Mouse (Mus musculus) liver, postnatal 0 days (tissue): ENCODE measurements at regions not wholly inside any gene's neighbourhood (a gene's known extent, or its start where the extent isn't known, plus 50 kb on each side); places are given as distances from the start of the nearest gene placed in this dataset.

ENCODE experiments used
- CTCF ChIP-seq: sonication (generic); IDR thresholded peaks from 2 replicates; pipeline ENCODE4 v1.5.1; 2016; ENCODE audit warnings: antibody characterized with exemption, low read depth
- EP300 ChIP-seq: IDR thresholded peaks from 2 replicates; pipeline ENCODE4 v1.6.1; 2016; ENCODE audit warnings: antibody characterized with exemption, low read depth, mild to moderate bottlenecking

DNA sequence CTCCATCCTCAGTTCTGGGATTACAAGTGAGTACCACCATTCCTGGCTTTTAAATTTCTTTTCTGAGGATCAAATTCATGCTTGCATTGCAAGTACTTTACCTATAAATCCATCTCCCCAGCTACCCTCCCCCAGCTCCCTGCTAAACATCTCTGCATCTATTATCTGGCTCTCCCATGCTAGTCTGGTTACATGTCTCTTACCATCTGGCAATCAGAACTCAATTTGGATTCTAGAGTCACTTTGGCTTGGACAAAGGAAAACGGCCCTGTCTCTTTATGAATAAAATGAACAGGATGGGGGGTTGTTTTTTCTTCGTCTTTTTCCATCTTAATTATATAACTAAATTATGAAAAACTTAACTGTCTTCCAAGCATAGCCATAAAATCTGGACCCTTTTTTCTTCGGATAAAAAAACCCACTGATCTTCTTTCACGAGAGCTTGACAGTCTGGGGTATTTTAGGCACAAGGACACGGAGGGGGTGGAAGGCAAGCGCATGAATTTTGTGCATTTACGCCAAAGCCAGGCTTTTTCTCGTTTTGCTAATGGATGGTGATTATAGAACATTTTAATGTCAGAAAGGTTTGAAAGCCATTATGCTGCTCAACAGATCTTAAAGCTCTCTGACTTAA, 151.6 kb downstream of the Cmpk2 start:
- TF ChIP-seq CTCF: no peak
- TF ChIP-seq EP300: no peak
